Mouse (Mus musculus) erythroblast, embryonic 14.5 days (primary cell): ENCODE measurements around the gene Htr1a.

Experiments
- GATA1 ChIP-seq: IDR thresholded peaks from 2 replicates; pipeline ENCODE4 v1.6.1; 2012; ENCODE audit warnings: low read length, inconsistent platforms, mixed read lengths
- TAL1 ChIP-seq: IDR thresholded peaks from 3 replicates; pipeline ENCODE4 v1.6.1; 2012; ENCODE audit warnings: low read length, inconsistent platforms, mixed read lengths

DNA sequence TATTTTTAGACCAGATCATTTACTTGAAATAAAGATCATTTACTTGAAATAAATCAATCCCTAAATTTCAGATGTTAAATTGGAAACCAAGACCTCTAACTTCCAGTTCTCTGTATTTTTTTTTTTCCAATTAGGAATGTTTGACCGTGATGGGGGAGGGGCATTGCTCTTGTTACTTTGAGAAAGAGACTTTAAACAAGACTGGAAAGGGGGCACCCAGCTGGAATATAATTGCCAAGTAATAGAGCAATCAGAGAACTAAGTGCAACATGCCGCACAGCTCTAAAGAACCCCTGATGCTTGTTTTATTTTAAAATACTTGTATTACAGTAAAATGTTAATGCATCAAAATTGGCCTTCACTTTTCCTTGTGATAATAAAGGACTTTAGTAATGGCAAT, 4.3 kb downstream of the Htr1a start:
- TF ChIP-seq TAL1 (no peak), GATA1 (no peak)
